Mouse (Mus musculus): Measurements from ENCODE around the gene Btnl10.

DNA sequence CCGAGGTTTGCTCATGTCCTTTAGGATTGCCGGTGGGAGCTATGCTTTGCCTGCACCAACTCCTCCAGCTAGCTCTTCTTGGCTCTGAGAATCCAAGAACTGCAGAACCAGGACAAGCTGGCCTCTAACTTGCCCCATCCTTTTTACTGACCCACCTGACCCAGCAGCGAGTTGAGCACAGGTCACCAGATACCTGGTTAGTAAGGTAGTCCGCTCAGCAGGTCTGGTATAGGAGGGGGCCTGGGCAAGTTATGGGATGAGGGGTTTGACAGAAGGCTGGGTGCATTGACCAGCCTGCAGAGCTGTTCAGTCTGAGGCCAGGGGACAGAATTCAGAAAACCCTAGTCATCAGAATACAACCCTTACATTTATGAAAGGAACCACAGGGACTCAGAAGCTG, 11.3 kb downstream of the Btnl10 start:
- TF ChIP-seq CTCF (IDR thresholded peaks at IDR 0.05; ENCODE audit: low read depth) (no peak), EP300 (IDR thresholded peaks at IDR 0.05; ENCODE audit: low read depth) (no peak)
